Mouse (Mus musculus): Measurements from ENCODE around the gene Kctd3.
A peak's percentile ranks its signal among the peaks of the same experiment; 100 is the strongest.
"Not testable (repeated sequence)": the region's sequence is repeated elsewhere in the genome, so short reads cannot be mapped to it uniquely, and the experiment has no call there.

Gene Kctd3

GRCm38 (mm10) chr1:189007239-189007979, at the start of gene Kctd3:
TSS of gene Kctd3 (minus strand) at chr1:189007841.
- peak; percentile 94 to 97 for DNase-seq

- no peak for DNase-seq
Observed at GRCm38 (mm10) chr1:189057425-189057824, 49.8 kb upstream of the Kctd3 start.

GRCm38 (mm10) chr1:189055933-189056332, 48.3 kb upstream of the Kctd3 start:
- no peak for DNase-seq

DNA sequence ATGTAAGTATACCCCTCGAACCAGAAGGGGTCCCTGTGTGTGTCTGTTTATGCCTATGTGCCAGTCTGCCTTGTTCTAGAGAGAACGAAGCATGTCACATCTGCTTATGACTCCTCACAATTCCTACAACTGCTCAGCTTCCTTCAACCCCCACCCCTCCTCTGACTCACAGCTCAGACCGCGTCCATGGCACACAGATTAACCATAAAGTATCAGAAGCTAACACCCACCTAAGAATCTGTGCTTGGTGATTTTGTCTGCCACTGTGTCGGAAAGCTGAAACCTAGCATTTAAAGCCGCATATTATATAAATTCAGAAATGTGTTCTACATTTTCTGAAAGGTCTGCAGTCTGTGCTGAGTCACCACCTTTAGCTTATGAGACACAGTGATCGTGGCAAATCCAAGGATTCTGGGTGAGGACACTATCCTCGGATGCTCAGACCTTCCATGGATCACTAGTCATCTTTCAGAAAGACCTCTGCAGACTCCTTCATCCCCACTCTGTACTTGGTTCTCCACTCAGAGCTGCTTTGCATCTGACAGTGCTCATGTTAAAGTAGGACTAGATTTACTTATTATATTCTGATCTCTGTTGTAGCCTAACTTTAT, 47.4 kb upstream of the Kctd3 start:
- no peak for DNase-seq

DNA sequence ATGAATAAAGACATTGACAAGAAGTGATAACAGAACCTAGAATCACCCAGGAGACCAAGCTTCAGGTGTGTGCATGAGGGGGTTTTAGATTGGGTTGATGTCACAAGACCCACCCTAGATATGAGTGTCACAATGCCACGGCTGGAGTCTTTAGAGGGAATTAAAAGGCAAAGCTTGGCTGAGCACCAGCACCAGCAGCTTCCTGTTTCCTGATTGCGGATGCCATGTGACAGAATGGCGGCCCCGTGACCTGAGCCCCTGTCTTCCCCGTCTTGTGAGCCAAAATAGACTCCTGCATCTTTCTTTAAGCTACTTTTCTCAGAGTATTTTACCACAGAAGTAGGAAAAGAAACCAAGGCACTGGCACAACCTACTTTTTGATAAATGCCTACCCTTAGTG, 46.5 kb upstream of the Kctd3 start:
- DNase-seq = no peak

DNA sequence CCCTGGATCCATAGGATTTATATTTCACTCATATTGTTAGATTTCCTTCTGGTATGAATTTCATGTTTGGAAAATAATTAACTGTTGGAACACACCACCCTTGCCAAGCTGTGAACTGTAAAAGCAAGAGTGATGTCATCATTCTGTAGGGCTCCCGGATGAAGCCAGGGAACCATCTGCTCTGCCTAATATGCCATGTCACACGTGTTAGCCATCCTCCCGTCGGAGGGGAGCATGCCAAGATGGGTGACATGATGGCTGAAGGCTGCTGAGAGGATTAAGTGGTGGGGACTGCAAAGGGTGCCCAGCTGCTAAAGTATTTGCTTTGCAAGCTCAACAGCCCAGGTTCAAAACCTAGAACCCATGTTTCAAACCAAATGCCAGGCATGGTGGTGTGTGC, 44.5 kb upstream of the Kctd3 start:
- no peak for DNase-seq

- DNase-seq = no peak
Observed at GRCm38 (mm10) chr1:189050122-189050521, 42.5 kb upstream of the Kctd3 start.

DNA sequence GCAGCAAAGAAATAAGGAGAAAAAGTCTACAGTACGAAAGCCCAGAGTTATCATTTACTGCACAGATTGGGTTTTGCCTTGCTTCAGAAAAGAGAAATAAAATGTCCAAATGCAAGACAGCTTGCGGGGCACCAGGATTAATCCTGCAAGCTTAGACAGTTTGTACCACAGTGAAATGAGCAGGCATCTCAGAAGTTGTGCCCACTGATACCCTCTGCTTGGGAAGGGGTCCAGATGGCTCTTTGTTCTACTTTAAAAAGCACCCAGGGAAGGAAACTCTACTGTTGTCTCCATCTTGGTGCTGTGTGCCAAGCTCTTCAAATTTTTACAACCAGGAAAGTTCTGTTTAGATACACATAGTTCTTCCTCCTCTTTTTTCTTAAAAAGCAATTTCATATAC, 40.7 kb upstream of the Kctd3 start:
- no peak for DNase-seq

DNA sequence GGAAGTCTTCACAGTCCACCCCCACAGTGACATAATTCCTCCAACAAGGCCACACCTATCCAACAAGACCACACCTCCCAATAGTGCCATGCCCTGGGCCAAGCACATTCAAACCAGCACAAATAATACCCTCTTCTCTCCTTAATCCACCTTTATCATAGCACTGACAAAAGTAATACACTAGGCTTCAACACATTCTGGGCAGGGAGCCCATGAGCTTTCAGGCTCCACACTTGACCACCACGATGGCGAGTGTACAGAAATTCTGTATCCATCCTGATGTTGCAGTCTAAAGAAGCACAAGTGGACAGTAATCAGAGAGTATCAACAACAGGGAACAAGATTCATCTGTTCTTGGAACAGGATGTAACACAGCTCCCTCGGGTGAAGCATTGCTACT, 40.3 kb upstream of the Kctd3 start:
- DNase-seq = no peak

DNA sequence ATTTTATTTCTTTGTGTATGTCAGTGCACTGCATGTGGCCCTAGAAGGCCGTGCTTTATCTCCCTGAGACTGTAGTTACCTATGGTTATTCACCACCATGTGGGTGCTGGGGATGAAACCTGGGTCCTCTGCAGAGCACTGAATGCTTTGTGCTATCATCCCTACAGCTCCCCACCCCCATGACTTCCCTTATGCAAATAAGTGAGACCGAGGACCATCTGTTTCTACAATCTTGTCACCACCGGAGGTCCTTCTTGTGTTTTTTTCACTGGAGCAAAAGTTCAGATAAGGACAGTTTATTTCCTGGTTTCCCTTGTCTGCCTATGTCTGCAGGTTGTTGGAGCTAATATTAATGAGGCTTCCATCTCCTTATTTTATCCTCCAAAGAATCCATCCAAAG, 39.2 kb upstream of the Kctd3 start:
- no peak for DNase-seq

- no peak for DNase-seq
Observed at GRCm38 (mm10) chr1:189046301-189046700, 38.7 kb upstream of the Kctd3 start.

DNA sequence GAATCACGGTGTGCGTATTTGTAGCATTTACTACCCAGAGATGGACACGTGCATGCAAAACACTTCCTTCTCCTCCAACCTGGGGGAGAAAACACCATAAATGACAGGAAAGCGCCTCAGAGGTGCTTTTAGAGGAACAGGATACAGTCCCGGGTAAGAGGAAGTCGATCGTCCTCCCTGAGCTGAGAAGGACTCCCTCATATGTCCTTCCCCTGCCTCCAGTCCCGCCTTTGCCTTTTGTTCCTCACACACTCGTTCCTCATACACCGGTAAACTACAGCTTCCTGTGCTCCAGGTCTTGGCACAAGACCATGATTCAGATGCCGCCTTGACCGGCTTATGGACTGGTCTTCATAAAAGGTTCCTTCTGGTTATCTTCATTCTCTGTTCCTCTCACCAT, 33.6 kb upstream of the Kctd3 start:
- no peak for DNase-seq

- no peak for DNase-seq
Observed at GRCm38 (mm10) chr1:189039348-189039747, 31.7 kb upstream of the Kctd3 start.

GRCm38 (mm10) chr1:189032817-189033216, 25.2 kb upstream of the Kctd3 start:
- DNase-seq = not testable (repeated sequence)

DNA sequence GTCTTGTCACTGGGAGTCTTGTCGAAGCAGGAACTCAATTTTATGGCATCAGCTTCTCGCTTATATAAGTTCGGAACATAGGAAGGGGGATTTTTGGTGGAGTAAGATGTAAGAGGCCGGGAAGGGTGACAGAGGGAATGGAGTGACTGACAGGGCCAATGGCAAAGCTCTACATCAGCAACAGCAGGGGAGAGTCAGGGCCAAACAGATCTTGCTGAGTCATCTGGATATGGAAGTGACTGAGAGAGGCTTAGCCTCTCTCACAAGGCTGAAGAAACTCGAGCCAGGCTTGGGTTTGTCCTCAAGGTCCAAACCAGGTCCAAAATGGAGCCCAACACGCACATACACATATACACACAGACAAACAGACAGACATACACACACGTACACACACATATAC, 23.3 kb upstream of the Kctd3 start:
- DNase-seq = no peak

- DNase-seq = no peak
Observed at GRCm38 (mm10) chr1:189028267-189028666, 20.6 kb upstream of the Kctd3 start.

DNA sequence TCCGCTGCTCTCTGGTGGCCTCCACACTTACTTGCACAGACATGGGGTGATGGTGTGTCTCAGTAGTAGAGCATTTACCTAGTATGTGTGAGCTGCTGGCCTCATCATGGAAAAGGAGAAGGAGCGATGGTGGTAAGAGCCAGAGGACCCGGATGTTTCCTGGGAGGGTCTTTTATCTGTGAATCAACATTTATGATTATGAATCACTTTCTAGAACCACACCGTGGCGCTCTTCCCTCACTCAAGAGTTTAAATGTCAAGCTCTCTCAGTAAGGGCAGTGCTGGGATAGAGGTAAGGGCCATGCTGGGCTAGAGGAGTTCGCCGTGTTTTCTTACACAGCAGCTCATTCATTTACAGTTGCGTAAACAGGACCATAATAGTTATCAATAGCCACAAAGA, 19.2 kb upstream of the Kctd3 start:
- no peak for DNase-seq

DNA sequence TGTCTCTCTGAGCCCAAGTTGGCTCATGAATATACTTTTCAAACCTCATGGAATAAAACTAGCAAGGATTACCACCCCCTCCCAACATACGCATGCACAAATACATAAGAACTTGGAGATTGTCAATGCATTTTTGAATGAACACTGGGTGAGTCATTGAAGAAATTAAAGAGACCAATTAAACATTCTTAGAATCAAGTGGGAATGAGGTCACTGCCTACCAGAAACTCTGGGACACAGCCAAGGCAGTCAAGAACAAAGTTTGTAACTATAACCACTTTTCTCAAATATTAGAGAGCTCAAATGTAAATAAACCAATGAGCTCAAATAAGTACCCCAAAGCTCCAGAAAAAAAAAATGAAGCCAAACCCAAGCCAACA, 16.1 kb upstream of the Kctd3 start:
- DNase-seq = no peak

DNA sequence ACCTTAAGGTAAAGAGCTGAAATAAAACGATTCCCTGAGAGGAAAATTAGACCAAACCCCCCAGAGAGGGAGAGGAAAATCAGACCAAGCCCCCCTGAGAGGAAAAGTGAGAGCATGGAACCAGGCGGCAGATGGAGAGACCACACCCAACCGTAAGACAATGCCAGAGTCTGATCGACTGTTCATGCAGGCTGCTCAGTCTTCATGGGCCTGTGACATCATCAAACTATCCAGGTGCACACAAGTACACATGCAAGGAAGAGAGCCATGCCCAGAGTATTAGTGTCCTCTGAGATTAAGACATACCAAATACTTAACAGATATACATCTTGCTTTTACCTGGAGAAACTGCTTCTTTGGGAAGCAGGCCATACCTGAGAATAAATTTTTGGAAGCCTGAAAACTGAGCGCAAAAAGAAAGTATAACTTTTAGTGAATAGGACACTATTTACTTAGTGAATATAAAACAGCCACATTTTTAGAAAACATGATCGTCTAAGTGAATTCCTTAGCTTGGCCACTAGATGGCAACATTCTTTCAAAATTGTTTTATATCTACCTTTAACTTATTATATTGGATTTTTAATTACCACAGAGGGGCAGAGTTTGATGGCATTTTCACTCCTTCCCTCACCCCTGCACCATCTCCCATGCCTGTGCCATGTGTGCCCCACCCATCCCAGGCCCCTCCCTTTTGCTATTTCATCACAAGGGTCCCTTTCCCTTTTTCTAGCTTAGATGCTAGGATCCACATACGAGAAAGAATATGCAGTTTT, 15.5 kb upstream of the Kctd3 start:
- no peak for DNase-seq

DNA sequence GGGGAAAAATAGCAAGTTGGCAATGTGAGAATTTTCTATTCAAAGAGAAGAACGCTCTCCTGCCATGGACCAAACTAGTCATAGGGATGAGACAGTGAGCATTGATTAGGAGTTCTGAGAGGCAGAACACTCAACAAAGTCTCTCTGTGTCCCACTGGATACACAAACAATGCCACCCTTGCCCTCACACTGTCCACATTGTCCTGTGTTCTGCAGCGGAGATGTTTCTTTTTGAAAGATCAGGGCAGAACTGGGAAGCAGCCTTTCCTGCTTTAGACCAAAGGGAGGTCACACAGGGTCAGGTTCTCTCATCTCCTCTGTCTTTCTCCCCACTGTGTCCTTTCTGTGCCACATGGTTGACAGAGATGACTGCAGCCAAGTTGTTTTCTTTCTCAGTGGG, 7.7 kb upstream of the Kctd3 start:
- DNase-seq = no peak

GRCm38 (mm10) chr1:189013587-189013921, 5.9 kb upstream of the Kctd3 start:
- DNase-seq = no peak

DNA sequence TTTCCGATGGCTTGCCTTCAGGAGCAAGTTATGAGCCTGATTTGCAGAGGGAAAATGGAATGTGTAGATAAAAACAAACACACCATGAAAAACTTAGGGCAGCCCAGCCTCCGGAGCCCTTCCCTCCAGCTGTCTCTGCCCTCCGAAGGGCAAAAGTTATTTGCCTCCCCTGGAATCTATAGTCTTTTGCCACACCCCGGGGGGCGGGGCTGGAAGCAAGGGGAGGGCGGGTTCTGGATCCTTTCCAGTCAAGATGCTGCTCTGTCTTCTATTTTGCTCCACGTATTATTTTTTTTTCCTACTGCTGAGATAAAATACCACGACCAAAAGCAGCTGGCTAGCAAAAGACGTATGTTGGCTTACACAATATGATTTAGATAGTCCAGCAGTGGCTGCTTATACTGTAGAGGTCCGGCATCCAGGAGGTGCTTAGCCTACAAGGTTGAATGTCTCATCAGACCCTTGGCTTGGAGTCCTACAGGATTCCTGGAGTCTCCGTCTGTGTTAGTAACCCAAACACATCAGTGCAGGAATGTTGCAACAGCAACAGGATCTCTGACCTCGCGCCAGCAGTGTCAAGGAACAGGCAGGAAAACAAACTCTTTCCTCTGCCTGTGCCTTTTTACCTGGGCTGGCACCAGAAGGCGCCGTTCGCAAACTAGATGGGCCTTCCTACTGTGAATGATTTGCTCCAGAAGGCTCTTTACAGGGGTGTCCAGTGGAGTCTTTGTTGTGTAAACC, 5.4 kb upstream of the Kctd3 start:
- DNase-seq = no peak

- no peak for DNase-seq
Observed at GRCm38 (mm10) chr1:189010671-189011070, 3.0 kb upstream of the Kctd3 start.

DNA sequence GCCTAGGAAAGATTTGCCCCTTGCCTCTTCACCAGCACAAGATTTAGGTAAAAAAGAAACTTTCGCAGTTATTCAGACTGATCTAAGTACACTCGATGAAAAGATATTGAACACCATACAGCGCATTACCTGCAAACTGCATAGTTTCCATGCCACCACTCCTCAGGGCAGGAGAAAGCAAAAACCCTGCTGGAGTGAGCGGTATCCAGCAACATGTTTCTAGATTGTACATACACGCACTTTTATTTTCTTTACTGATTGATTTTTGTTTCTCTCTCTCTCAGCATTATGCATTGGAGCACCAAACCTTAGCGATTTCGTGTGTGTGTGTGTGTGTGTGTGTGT, 311 bp upstream of the Kctd3 start:
- no peak for DNase-seq

Measured in thymus, postnatal 36 days (tissue).